Mouse (Mus musculus) adipose tissue, adult 10 weeks (tissue): ENCODE results near the gene Defa17. TPM values are rescaled to one million over a fixed set of nuclear protein-coding genes. Genes with fewer than 3 reads are reported as not detected.

Experiments used
- polyA plus RNA-seq: library from polyadenylated mRNA; stranded (reverse); fragments of 350-450 nt; fragmentation: Illumina TruSeq; extraction: RNeasy Lipid Tissue Mini Kit (QIAGEN cat#74804); gene quantifications from one replicate; pipeline ENCODE4 v1.2.3, GENCODE M21; 2014; ENCODE audit warnings: low read depth, low replicate concordance

Defa17 gene
- not detected for polyA plus RNA-seq

GRCm38 (mm10) chr8:21655480-21655879 is at the start of gene Defa17:
Gene Defa17, plus strand, starts transcription at chr8:21655780.

GRCm38 (mm10) chr8:21617883-21618282 is 37.7 kb upstream of the Defa17 start, which contains the start of gene Defa26:
Gene Defa26, plus strand, starts transcription at chr8:21618183.

GRCm38 (mm10) chr8:21665497-21665896 is 9.9 kb downstream of the Defa17 start, which contains the start of gene Defa34:
Gene Defa34, plus strand, starts transcription at chr8:21665797.

GRCm38 (mm10) chr8:21703545-21703944 is 48.0 kb downstream of the Defa17 start, which contains the start of gene AY761184:
Gene AY761184, minus strand, starts transcription at chr8:21703645.

Other genes starting within 250 kb of the Defa17 start
- gene Defa36, start 228.4 kb upstream of the Defa17 start, polyA plus RNA-seq, result not detected
- gene Gm7849, start 199.2 kb upstream of the Defa17 start, polyA plus RNA-seq, result 0.88 TPM
- not detected for gene Defa20, start 146.5 kb upstream of the Defa17 start, polyA plus RNA-seq
- not detected for gene Defa32, start 126.7 kb upstream of the Defa17 start, polyA plus RNA-seq
- not detected for gene Defa37, start 90.4 kb upstream of the Defa17 start, polyA plus RNA-seq
- not detected for gene Defa28, start 72.8 kb upstream of the Defa17 start, polyA plus RNA-seq
- gene Gm7861, start 61.3 kb upstream of the Defa17 start, polyA plus RNA-seq, result not detected
- not detected for gene Defa26, start 37.6 kb upstream of the Defa17 start, polyA plus RNA-seq
- gene Defa34, start 10.0 kb downstream of the Defa17 start, polyA plus RNA-seq, result not detected
- 2.5 TPM for gene AY761184, start 47.9 kb downstream of the Defa17 start, polyA plus RNA-seq
- gene Defa24, start 78.7 kb downstream of the Defa17 start, polyA plus RNA-seq, result 1.1 TPM
- not detected for gene Defb50, start 167.8 kb downstream of the Defa17 start, polyA plus RNA-seq
- gene Defb2, start 184.1 kb downstream of the Defa17 start, polyA plus RNA-seq, result 235 TPM
- gene Defb10, start 203.1 kb downstream of the Defa17 start, polyA plus RNA-seq, result 21.5 TPM
- 17.0 TPM for gene Defb9, start 229.6 kb downstream of the Defa17 start, polyA plus RNA-seq